Mouse (Mus musculus) limb, embryonic 11.5 days (tissue): ENCODE results near the gene Ptger4. TPM values are rescaled to one million over a fixed set of nuclear protein-coding genes. Genes with fewer than 3 reads are reported as not detected.
A peak's percentile ranks its signal among the peaks of the same experiment; 100 is the strongest.

Source experiments
- ATAC-seq: fragments of 200-750 bp; cut with Nextera tagmentation; 2 replicates; pipeline ENCODE4 v1.8.0; 2017; ENCODE audit warnings: low read depth; ENCODE audit not compliant: insufficient number of reproducible peaks, low FRiP score, low TSS enrichment
- DNase-seq: peaks from one replicate; pipeline ENCODE4 v3.0.0-alpha.2; 2015; ENCODE audit warnings: low spot score
- H3K27ac ChIP-seq: fragments of 300-500 bp; sonication (generic); replicated peaks from 2 replicates; pipeline ENCODE4 v1.5.1; 2014; ENCODE audit warnings: low read depth, mild to moderate bottlenecking, low read length
- H3K27me3 ChIP-seq: fragments of 300-500 bp; sonication (generic); 2 replicates; pipeline ENCODE4 v1.6.1; 2014; ENCODE audit warnings: mild to moderate bottlenecking, low read length, mixed read lengths; ENCODE audit not compliant: control insufficient read depth, insufficient read depth
- H3K36me3 ChIP-seq: fragments of 300-500 bp; sonication (generic); 2 replicates; pipeline ENCODE4 v1.6.1; 2014; ENCODE audit warnings: mild to moderate bottlenecking, low read length, moderate library complexity, mixed read lengths; ENCODE audit not compliant: control insufficient read depth, insufficient read depth
- H3K4me1 ChIP-seq: fragments of 300-500 bp; sonication (generic); 2 replicates; pipeline ENCODE4 v1.6.1; 2014; ENCODE audit warnings: low read length, mixed read lengths; ENCODE audit not compliant: control insufficient read depth, insufficient read depth
- H3K4me2 ChIP-seq: fragments of 300-500 bp; sonication (generic); 2 replicates; pipeline ENCODE4 v1.6.1; 2014; ENCODE audit warnings: low read depth, mild to moderate bottlenecking, moderate library complexity; ENCODE audit not compliant: severe bottlenecking
- H3K4me3 ChIP-seq: fragments of 300-500 bp; sonication (generic); 2 replicates; pipeline ENCODE4 v1.5.1; 2014; ENCODE audit warnings: low read depth, low read length
- H3K9ac ChIP-seq: fragments of 300-500 bp; sonication (generic); 2 replicates; pipeline ENCODE4 v1.6.1; 2014; ENCODE audit warnings: mild to moderate bottlenecking, low read length
- H3K9me3 ChIP-seq: fragments of 300-500 bp; sonication (generic); 2 replicates; pipeline ENCODE4 v1.6.1; 2016; ENCODE audit warnings: low read length; ENCODE audit not compliant: control insufficient read depth
- WGBS: fragments of 180-500 bp; shearing (Covaris S2); extraction: QIAGEN DNeasy Blood & Tissue Kit; methylation state at CpG from one replicate; pipeline ENCODE4 v1.1.7; 2014; 5-methylcytosine and 5-hydroxymethylcytosine counted together
- polyA plus RNA-seq: library from polyadenylated mRNA; unstranded; fragments of >200 nt; fragmentation: Nextera tagmentation; extraction: Ambion mirVana; gene quantifications from 2 replicates; pipeline ENCODE4 v1.2.1, GENCODE M21; 2014

Gene Ptger4
- polyA plus RNA-seq, 1 experiment from 2014 or later: 1.4 TPM

- Histone ChIP-seq H3K27me3 (peaks cover 21% of the 10 kb centered on the region), H3K4me2 (peak overlapping the region; percentile 96), H3K27ac (no peak overlapping the region), H3K4me3 (peak overlapping the region; percentile 51), H3K36me3 (no peaks in the 10 kb centered on the region), H3K9ac (no peak overlapping the region; the same call in 1 of the 2 replicates), H3K4me1 (peaks cover 12% of the 10 kb centered on the region), H3K9me3 (no peaks in the 10 kb centered on the region)
- DNase-seq: peak; percentile 60
- ATAC-seq: no peak
- WGBS: 12% methylated on average over 12 of the region's 12 CpGs
These were observed 2.4 kb downstream of the Ptger4 start for GRCm38 (mm10) chr15:5241304-5242201.

GRCm38 (mm10) chr15:5240360-5240759, 3.6 kb downstream of the Ptger4 start:
- Histone ChIP-seq H3K27ac (no peak overlapping the region), H3K36me3 (no peaks in the 10 kb centered on the region), H3K4me3 (no peak overlapping the region), H3K4me1 (peaks cover 12% of the 10 kb centered on the region), H3K9ac (no peak overlapping the region), H3K9me3 (0 out of 2 replicates have a peak, but pooled peaks cover 3% of the 10 kb centered on the region), H3K27me3 (peaks cover 21% of the 10 kb centered on the region), H3K4me2 (no peak overlapping the region)
- DNase-seq (no peak), ATAC-seq (no peak)
- WGBS: 67% methylated on average over 6 of the region's 6 CpGs

GRCm38 (mm10) chr15:5239901-5240300, 4.1 kb downstream of the Ptger4 start:
- H3K36me3 ChIP-seq: no peaks in the 10 kb centered on the region
- no peak overlapping the region for H3K27ac ChIP-seq
- 73% methylated on average over 6 of the region's 6 CpGs for WGBS
- peaks cover 21% of the 10 kb centered on the region for H3K27me3 ChIP-seq
- no peak overlapping the region for H3K4me3 ChIP-seq
- no peak for ATAC-seq
- DNase-seq: no peak
- H3K4me1 ChIP-seq: peaks cover 12% of the 10 kb centered on the region
- H3K9me3 ChIP-seq: 0 out of 2 replicates have a peak, but pooled peaks cover 3% of the 10 kb centered on the region
- no peak overlapping the region for H3K9ac ChIP-seq
- H3K4me2 ChIP-seq: no peak overlapping the region

GRCm38 (mm10) chr15:5239361-5239760, 4.6 kb downstream of the Ptger4 start:
- no peak for ATAC-seq
- Histone ChIP-seq H3K4me3 (no peak overlapping the region), H3K27me3 (peaks cover 17% of the 10 kb centered on the region), H3K9me3 (0 out of 2 replicates have a peak, but pooled peaks cover 3% of the 10 kb centered on the region), H3K27ac (no peak overlapping the region), H3K9ac (no peak overlapping the region), H3K4me2 (no peak overlapping the region), H3K36me3 (no peaks in the 10 kb centered on the region), H3K4me1 (peaks cover 12% of the 10 kb centered on the region)
- DNase-seq: no peak
- WGBS: 90% methylated on average over 4 of the region's 4 CpGs

GRCm38 (mm10) chr15:5238553-5238952, 5.4 kb downstream of the Ptger4 start:
- 0 out of 2 replicates have a peak, but pooled peaks cover 3% of the 10 kb centered on the region for H3K9me3 ChIP-seq
- H3K27me3 ChIP-seq: peaks cover 16% of the 10 kb centered on the region
- H3K27ac ChIP-seq: no peak overlapping the region
- no peak overlapping the region for H3K4me2 ChIP-seq
- WGBS: 84% methylated on average over 4 of the region's 4 CpGs
- no peak for DNase-seq
- no peak overlapping the region for H3K4me3 ChIP-seq
- ATAC-seq: no peak
- no peak overlapping the region for H3K9ac ChIP-seq
- no peaks in the 10 kb centered on the region for H3K36me3 ChIP-seq
- H3K4me1 ChIP-seq: peaks cover 12% of the 10 kb centered on the region

- 83% methylated on average over 7 of the region's 7 CpGs for WGBS
- Histone ChIP-seq H3K9me3 (0 out of 2 replicates have a peak, but pooled peaks cover 3% of the 10 kb centered on the region), H3K36me3 (no peaks in the 10 kb centered on the region), H3K27ac (no peak overlapping the region), H3K4me2 (no peak overlapping the region), H3K4me1 (peaks cover 10% of the 10 kb centered on the region), H3K9ac (no peak overlapping the region), H3K4me3 (no peak overlapping the region), H3K27me3 (peaks cover 11% of the 10 kb centered on the region)
- ATAC-seq (no peak), DNase-seq (no peak)
These were observed 5.9 kb downstream of the Ptger4 start for GRCm38 (mm10) chr15:5238073-5238472.

- 0 out of 2 replicates have a peak, but pooled peaks cover 2% of the 10 kb centered on the region for H3K27me3 ChIP-seq
- H3K4me2 ChIP-seq: no peak overlapping the region
- H3K27ac ChIP-seq: no peak overlapping the region
- 0 out of 2 replicates have a peak, but pooled peaks cover 3% of the 10 kb centered on the region for H3K9me3 ChIP-seq
- no peak overlapping the region for H3K4me3 ChIP-seq
- H3K4me1 ChIP-seq: peaks cover under 1% of the 10 kb centered on the region; the same call in 1 of the 2 replicates
- ATAC-seq (no peak), DNase-seq (no peak)
- WGBS: 81% methylated on average over 7 of the region's 7 CpGs
- no peak overlapping the region for H3K9ac ChIP-seq
- no peaks in the 10 kb centered on the region for H3K36me3 ChIP-seq
These were observed 6.9 kb downstream of the Ptger4 start for GRCm38 (mm10) chr15:5237012-5237660.

- WGBS: 16% methylated on average over 6 of the region's 6 CpGs
- Histone ChIP-seq H3K4me3 (no peak overlapping the region), H3K9ac (no peak overlapping the region), H3K9me3 (0 out of 2 replicates have a peak, but pooled peaks cover 3% of the 10 kb centered on the region), H3K27me3 (no peaks in the 10 kb centered on the region), H3K36me3 (no peaks in the 10 kb centered on the region), H3K4me2 (no peak overlapping the region), H3K27ac (no peak overlapping the region), H3K4me1 (no peaks in the 10 kb centered on the region)
- peak; percentile 85 for DNase-seq
- ATAC-seq: no peak
These were observed 7.4 kb downstream of the Ptger4 start for GRCm38 (mm10) chr15:5236538-5236937.
